Mouse (Mus musculus): Measurements from ENCODE around the gene Rapgef1.

DNA sequence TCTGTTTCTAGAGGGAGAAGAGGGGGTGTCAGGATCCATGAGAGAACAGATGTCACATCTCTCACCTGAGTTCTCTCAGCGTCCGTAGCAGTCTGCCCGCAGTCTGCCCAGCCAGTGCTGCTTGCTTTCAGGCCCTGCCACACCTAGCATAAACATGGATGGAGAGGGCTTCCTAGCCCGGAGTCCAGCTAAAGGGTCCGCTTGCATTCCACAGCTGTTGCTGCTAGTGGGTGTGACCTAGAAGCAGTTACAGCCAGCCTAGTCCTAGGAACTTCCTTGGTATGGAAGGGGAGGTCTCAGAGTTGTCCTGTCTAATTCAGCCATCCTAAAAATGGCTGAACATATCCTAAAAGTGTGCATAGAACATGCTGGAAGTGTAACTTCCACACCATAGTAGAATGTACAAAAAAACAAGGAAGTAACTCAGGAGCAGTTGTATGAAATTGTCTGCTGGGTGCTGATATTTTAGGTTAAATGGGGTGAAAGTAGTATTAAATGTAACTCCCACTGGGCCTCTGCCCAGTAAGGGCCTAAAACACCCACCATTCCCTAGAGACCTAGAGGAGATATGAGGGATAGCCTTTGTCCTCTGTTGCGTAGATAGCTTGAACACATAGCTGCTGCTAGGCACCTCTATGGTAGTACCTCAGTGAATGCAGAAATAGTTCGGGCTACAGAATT lies 48.6 kb downstream of the Rapgef1 start:
- TF ChIP-seq GATA1 (IDR thresholded peaks at IDR 0.05; ENCODE audit: borderline replicate concordance, low read length) = no peak
- no peak for TF ChIP-seq CTCF (IDR thresholded peaks at IDR 0.05; ENCODE audit: low read depth, low read length)
- TF ChIP-seq TAL1 (conservative IDR thresholded peaks at IDR 0.05; ENCODE audit: low read depth, low read length) = no peak

All from G1E (cell line).